Mouse (Mus musculus): Measurements from ENCODE around the gene 9530053A07Rik.

9530053A07Rik gene

DNA sequence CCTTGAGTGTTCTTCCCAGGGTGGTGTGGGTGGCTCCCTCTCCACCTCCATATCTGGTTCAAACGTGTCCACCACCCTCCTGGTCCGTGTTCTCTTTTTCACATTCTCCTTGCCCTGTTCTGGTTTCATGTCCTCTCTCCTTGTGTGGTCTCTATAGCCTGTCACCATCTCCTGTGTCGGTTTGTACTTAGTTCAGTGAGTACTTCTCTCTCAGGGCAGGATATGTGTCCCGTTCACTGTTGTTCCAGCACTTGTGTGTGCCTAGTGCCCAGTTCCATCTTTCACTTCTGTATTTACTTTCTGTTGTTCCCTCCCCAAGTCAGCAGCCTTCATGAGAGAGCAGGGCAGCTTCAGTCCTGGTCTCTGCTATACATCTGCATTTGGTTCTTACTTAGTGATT lies 46.1 kb downstream of the 9530053A07Rik start:
- no peak for DNase-seq (ENCODE audit: low spot score)

DNA sequence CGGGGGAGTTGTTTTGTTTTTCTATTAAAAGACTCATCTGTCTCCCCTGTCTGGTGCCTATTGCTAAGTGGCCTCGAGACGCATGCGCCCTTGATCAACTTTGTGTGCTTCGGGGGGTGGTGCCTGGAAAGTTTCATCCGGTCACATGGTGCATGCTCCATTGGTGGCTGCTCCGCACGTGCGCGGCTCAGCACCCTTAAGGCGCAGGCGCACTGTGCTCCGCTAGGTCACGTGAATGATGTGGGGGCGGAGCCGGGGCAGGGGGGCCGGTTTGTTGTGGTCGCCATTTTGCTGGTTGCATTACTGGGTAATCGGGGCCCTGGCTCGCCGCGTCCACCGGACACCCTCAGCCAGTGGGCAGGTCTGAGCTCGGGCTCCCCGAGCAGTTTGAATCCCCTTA lies 50.0 kb downstream of the 9530053A07Rik start, which contains the start of gene Dyrk1b:
TSS of gene Dyrk1b (plus strand) at position 242 of the 400 bp plus-strand sequence.
- peak; percentile 98 for DNase-seq (ENCODE audit: low spot score)

DNA sequence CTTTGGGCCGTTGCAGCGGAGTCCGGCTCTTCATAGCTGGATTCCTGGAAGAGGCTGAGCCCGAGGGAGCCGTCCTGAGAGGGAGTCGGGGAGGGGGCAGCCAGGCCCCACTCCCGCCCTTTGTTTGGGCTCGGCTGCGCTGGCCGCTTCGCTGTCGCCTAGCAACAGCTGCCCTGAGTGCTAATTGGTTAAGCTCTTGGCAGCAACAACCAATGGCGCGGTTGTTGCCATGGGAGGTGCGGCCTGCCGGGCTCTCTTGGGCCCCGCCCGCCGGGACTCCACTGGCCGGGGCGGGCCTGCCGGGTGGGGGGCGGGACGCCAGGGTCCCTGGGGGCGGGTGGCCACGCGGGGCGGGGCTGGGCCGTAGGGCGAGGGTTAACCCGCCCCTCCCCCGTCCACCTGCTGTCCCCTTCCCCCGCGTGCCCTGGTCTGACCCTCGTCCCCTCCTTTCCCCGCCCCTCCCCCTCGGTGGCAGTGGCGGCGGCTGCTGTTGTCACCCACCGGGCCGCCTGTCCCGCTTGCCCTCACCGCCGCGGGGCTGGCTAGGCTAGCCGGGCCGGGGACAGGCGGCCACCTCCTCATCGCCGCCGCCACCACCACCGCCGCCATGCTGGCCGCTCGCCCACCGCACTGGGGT lies 50.6 kb downstream of the 9530053A07Rik start:
- DNase-seq (ENCODE audit: low spot score) = peak; percentile 96

DNA sequence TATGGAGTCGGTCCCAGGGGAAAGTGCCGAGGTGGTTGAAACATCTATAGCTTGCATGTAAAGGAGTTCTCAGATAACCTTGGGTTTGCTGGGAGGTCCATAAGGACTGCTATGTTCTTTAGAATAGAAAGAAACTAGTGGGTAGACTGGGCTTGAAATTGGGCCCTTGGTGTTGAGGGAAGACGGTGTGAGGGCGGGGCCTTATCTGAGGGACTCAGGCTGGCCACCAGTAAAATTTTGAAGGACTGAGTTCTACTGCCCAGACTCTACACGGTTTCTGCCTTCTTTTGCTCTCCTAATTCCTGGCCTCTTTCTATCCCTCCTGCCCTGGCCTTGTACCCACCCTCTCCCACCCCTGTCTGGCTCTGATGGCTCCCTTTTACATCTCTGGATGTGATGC lies 51.6 kb downstream of the 9530053A07Rik start:
- no peak for DNase-seq (ENCODE audit: low spot score)

DNA sequence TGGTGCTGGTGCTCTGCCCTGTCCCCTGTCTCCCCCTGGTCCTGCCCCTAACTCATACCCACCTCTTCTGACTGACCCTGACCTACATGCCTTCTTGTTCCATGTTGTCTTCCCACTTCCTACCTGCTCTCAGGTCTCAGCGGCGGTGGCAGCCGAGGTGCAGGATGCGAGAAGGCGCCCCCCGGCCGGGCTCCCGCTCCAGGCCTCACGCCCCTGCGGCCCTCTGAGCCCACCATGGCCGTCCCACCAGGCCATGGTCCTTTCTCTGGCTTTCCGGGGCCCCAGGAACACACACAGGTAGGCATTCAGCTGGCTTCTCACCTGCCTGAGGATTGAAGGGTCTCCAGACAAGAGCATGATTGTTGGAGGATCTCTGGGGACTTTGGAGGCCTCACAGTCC lies 52.1 kb downstream of the 9530053A07Rik start:
- no peak for DNase-seq (ENCODE audit: low spot score)

DNA sequence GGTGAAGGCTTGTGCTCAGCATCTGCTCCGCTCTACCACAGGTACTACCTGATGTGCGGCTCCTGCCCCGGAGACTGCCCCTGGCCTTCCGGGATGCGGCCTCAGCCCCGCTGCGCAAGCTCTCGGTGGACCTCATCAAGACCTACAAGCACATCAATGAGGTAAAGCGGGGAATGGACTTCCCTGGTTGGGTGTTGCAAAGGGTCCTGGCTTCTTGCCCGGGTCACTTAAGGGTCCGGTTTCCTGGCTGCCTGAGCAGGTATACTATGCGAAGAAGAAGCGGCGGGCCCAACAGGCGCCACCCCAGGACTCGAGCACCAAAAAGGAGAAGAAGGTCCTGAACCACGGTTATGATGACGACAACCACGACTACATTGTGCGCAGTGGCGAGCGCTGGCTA lies 53.1 kb downstream of the 9530053A07Rik start:
- no peak for DNase-seq (ENCODE audit: low spot score)

DNA sequence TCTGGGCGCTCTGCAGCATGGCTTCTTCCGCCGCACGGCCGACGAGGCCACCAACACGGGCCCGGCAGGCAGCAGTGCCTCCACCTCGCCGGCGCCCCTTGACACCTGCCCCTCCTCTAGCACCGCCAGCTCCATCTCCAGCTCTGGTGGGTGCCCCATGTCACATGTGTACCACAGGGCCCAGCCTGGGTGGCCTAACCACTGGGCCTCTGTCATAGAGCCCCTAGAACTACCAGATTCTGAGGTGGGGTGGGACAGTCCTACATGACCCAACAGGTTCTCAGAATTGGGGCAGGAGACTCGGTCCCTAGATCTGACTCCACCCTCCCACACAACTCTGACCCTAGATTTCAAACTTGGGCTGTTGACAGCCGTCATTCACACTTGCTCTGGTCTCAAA lies 56.6 kb downstream of the 9530053A07Rik start:
- no peak for DNase-seq (ENCODE audit: low spot score)

DNA sequence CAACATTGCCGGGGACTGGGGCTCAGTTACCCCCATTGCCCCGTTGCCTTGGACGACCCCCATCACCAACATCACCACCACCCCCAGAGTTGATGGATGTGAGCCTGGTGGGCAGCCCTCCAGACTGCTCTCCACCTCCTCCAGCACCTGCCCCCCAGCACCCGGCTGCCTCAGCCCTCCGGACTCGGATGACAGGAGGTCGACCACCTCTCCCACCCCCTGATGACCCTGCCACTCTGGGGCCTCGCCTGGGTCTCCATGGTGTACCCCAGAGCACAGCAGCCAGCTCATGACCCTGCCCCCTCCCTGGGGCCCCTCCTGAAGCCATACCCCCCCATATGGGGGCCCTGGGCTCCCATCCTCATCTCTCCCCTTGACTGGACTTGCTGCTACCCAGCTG lies 57.4 kb downstream of the 9530053A07Rik start:
- no peak for DNase-seq (ENCODE audit: low spot score)

DNA sequence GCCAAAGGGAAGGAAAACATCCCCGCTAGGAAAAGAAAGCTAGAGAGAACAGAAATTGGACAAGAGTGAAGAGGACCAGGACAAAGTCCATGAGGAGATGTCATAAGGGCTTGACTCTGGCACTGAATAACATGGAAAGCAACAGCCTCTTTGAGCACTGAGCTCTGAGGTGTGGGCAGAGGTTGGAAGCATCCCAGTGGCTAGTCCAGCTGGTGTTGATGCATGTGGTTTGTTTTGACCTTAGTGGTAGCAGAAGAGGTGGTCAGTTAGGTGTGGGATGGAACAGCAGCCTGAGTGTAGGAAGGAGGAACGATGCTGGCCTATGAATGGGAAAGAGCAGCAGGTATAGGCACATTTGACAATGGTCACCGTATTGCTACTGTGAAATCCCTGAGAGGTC lies 62.2 kb downstream of the 9530053A07Rik start:
- DNase-seq (ENCODE audit: low spot score) = no peak

DNA sequence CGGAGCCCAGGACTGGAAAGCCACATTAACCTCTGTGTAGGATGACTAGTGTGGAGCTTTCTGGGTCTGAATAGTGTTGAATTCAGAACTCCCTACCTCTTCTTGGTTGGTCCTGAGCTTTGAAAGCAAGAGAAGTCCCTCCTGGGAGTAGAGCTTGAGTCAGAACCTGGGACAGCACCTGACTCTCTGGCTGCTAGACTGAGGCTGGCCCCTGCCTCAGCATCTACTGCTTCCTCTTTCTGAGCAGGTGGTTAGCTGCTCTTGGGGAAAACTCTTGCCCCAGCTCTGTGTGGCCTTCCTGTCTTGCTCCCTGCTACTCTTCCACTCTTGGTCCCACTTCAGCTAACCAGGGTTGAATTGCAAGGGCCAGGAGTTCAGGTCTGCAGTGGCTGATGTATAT lies 62.6 kb downstream of the 9530053A07Rik start:
- DNase-seq (ENCODE audit: low spot score) = no peak

DNA sequence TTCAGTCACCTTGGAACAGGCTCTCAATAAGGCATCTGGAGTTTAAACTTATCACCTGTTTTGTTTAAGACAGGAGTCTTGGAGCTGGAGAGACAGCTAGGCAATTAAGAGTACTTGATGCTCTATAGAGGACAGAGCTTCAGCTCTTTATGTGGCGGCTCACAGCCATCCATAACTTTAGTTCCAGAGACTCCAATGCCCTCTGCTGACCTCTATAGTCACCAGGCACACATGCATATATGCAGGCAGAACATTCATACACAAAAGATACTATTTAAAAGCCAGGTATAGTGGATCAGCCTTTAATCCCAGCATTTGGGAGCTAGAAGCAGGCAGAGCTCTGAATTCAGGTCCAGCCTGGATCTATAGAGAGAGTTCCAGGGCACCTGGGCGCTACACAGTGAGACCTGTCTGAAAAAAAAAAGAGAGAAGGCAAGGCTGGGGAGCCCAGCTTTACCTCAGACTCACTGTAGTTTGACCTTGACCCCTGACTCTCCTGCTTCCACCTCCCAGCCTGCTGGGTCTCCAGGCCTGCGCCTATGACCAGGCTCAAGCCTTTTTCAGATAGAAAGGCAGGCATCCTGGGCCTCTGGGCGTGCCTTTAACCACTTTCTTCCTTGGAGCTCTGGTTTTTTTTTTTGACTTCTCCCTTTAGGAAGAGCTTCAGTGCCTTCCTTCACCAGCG lies 66.3 kb downstream of the 9530053A07Rik start:
- no peak for DNase-seq (ENCODE audit: low spot score)

DNA sequence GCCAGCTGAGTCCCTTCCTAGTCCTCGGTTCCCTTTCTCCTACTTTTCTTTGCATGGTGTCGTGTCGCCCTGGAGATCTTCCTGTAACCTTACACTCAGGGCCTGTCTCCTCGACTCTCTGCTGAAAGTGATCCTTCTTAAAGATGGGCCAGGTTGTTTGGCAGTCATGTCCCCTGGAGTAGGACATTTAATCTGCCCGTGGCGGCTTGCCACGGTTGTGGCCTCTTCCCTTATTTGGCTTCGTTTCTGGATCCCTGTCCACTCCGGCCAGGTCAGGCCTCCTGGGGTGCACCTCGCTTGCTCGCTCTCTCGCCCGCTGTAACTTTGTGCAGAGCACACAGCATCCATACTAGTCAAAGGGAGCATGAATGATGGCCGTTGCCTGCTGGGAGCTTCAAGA lies 67.3 kb downstream of the 9530053A07Rik start:
- DNase-seq (ENCODE audit: low spot score) = no peak

DNA sequence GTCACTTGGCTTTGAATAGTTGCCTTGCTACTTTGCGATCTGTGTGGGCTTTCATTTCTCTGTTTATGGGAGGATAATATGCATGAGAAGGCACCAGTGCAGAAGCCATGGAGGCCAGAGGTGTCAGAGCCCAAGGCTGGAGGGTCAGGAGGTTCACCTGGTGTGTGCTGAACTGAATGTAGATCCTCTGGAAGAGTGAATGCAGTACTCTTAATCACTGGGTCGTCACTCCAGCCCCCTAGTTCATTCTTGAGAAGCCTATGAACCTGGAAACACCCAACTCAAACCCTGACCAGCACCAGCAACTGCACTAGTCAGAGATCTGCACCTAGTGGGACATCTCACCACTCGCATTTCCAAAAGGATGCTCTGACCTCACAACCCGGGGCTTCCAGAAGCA lies 69.8 kb downstream of the 9530053A07Rik start:
- DNase-seq (ENCODE audit: low spot score) = no peak

DNA sequence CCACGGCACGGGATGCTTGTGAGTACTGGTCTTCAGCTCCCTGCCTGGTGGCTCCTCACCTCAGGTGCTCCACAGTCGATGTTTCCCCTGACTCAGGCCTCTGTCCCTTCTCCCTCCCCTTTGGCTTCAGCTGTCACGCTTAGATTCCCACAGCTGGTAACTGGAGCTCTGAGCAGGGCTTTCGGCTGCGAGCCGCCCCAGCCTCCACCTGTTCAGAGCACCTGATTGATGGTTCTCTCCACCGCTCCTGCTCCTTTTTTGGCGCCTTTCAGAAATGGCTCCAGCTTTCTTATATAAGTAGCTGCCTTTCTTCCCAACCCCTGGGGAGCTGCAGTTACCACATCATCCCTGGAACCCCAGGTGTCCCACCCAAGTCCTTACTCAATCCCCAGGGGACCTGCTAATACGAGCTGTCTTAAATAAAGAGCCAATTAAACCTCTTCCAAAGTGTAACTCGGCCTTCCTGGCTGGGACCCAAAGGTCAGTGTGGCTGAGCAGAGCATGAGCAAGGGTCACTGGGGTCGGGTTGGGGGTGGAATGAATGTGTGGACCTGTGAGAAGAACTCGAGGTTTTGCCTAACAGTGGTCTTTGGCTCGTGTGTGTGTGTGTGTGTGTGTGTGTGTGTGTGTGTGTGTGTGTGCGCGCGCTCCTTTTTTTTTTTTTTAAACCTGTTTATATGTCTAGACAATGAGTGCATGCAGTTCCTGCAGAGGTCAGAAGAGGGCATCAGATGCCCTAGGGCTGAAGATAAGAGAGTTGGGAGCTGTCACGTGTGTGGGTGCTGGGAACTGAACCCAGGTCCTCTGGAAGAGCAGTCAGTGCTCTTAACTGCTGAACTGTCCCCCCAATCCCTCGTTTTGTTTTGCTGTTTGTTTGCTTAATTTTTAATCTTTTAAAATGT lies 74.2 kb downstream of the 9530053A07Rik start:
- no peak for DNase-seq (ENCODE audit: low spot score)

DNA sequence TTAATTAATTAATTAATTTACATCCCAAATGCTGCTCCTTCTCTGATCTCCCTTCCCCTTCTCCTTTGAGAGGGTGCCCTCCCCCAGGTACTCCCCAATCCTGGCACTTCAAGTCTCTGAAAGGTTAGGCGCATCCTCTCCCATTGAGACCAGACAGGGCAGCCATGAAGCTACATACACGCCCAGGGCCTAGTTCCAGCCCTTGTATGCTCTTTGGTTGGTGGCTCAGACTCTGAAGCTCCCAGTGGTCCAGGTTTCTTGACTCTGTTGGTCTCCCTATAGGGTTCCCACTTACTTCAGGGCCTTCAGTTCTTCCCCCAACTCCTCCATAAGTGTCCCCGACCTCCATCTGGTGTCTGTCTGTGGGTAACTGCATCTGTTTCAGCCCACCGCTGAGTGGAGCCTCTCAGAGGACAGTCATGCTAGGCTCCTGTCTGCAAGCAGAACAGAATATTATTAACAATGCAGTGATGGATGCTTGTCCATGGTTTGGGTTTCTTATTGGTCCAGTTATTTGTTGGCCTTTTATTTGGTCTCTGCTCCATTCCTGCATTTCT lies 76.9 kb downstream of the 9530053A07Rik start:
- no peak for DNase-seq (ENCODE audit: low spot score)

DNA sequence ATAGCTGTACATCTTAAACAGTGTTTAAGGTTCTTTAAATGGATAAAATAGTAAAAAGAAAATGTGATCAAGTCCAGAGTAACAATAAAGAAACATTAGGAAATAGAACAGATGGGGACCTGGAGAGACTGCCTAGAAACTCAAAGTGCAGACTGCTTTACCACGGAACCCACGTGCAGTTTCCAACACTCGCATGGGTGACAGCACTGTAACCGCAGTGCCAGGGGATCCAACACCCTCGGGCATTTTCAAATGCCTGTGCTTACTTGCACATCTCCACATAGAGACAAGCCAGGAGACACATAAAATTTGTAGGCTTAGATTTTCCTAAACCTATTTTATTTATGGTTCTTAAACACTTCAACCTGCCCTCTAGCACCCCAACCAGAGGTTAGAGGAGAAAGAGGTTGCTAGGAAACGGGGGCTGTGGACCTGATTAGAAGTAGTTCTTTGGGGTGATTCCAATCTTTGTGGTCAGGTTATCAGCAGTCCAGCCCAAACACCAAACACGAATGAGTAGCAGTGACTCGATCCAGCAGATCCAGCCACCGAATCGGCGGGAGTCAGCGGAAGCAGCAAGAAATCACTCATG lies 79.2 kb downstream of the 9530053A07Rik start:
- no peak for DNase-seq (ENCODE audit: low spot score)

DNA sequence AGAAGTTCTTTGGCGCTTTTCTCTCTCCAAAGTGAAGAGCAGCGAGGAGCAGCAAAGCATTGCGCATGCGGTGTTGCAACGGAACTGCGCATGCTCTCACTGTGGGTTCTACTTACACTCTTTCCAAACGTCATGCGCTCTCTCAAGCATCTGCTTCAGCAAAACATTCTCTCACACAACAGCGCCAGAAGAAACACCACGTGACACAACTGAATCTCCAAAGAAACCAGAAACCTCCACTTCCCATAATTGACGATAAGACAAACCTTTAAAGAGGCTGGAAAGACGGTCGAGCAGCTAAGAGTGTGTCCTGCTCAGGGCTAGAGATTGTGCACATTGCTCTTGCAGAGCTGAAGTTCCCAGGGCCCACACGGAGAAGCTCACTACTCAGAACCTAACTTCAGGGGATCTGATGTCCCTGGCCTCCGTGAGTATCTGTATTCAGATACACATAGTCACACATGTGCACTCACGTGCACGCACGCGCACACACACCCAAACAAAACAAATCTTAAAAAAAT lies 79.8 kb downstream of the 9530053A07Rik start:
- peak; percentile 63 for DNase-seq (ENCODE audit: low spot score)

DNA sequence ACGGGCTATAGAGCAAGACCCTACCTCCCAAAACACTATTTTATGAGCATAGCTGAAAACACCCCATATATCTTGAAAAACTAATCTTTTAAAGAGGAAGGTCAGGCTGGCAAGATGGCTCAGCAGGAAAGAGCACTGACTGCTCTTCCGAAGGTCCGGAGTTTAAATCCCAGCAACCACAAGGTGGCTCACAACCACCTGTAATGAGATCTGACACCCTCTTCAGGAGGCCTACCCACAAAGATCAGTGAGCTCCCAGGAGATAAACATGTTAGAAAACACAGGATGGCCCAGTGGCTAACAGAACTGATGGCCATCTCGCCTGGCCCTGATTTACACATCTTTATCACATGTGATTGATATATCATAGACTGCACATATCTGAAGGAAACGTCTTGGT lies 81.5 kb downstream of the 9530053A07Rik start:
- DNase-seq (ENCODE audit: low spot score) = no peak

DNA sequence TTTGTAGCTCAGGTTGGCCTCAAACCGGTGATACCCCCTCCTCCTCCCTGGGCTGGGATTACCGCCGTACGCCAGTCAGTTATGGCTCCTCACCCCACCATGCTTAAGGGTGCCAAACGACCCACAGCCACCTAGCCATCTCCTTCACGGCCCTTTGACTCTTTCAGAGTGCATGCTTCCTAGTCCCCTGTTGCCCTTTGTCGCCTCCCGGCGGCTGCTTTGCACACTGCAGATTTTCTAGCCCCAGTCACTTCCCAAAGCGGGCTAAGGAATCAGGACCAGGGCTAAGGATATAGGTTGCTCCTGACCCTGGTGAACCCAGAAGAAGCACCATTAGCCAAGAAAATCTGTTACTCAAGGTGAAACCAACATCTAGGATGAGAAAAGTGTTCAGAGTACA lies 84.9 kb downstream of the 9530053A07Rik start:
- peak; percentile 48 for DNase-seq (ENCODE audit: low spot score)

Measured in testis, postnatal 14 days (tissue).